Mouse (Mus musculus) liver, embryonic 13.5 days (tissue): ENCODE measurements around the gene 2010005H15Rik. TPM values are rescaled to one million over a fixed set of nuclear protein-coding genes. Genes with fewer than 3 reads are reported as not detected.

ENCODE experiments used
- polyA plus RNA-seq: library from polyadenylated mRNA; unstranded; fragments of >200 nt; fragmentation: Nextera tagmentation; extraction: Ambion mirVana; gene quantifications from 2 replicates; pipeline ENCODE4 v1.2.1, GENCODE M21; 2015

The 2010005H15Rik gene
- polyA plus RNA-seq, 1 experiment from 2014 or later: 3.1 TPM

Other genes with a start within 250 kb of the 2010005H15Rik start
- gene Kpna1, start 242.7 kb upstream of the 2010005H15Rik start, polyA plus RNA-seq: 34.0 and 45.7 TPM in 2 replicates
- 2.9 and 3.6 TPM in 2 replicates for gene Wdr5b, start 180.3 kb upstream of the 2010005H15Rik start, polyA plus RNA-seq
- gene Fam162a, start 149.9 kb upstream of the 2010005H15Rik start, polyA plus RNA-seq: 212 and 214 TPM in 2 replicates
- 71.3 and 76.8 TPM in 2 replicates for gene Ccdc58, start 149.8 kb upstream of the 2010005H15Rik start, polyA plus RNA-seq
- not detected in 2 replicates for gene Csta1, start 90.2 kb upstream of the 2010005H15Rik start, polyA plus RNA-seq
- gene Stfa2l1, start 64.7 kb upstream of the 2010005H15Rik start, polyA plus RNA-seq: 10.5 and 11.3 TPM in 2 replicates
- 38.0 and 46.7 TPM in 2 replicates for gene Gm5483, start 37.3 kb upstream of the 2010005H15Rik start, polyA plus RNA-seq
- 1.2 TPM in 1 of 2 replicates, not detected in the other for gene Gm5416, start 11.1 kb upstream of the 2010005H15Rik start, polyA plus RNA-seq
- gene Stfa1, start 55.5 kb downstream of the 2010005H15Rik start, polyA plus RNA-seq: 133 and 136 TPM in 2 replicates
- 0.58 TPM in 1 of 2 replicates, not detected in the other for gene BC117090, start 112.9 kb downstream of the 2010005H15Rik start, polyA plus RNA-seq
- 107 and 110 TPM in 2 replicates for gene BC100530, start 146.3 kb downstream of the 2010005H15Rik start, polyA plus RNA-seq
- gene Stfa2, start 187.0 kb downstream of the 2010005H15Rik start, polyA plus RNA-seq: 6.2 and 7.2 TPM in 2 replicates
- gene Stfa3, start 233.9 kb downstream of the 2010005H15Rik start, polyA plus RNA-seq: 14.4 and 18.7 TPM in 2 replicates